Mouse (Mus musculus) ovary, postnatal 36 days (tissue): ENCODE measurements around the gene Atxn2l.
A peak's percentile ranks its signal among the peaks of the same experiment; 100 is the strongest.
"Not testable (repeated sequence)": the region's sequence is repeated elsewhere in the genome, so short reads cannot be mapped to it uniquely, and the experiment has no call there.

Source experiments
- DNase-seq: peaks from one replicate; pipeline ENCODE4 v3.0.0; 2022; ENCODE audit warnings: low spot score, mixed read lengths

The Atxn2l gene

GRCm38 (mm10) chr7:126491005-126491404, 12.2 kb downstream of the Atxn2l start:
- DNase-seq = no peak

- not testable (repeated sequence) for DNase-seq
Measured at GRCm38 (mm10) chr7:126487617-126488385, 15.4 kb downstream of the Atxn2l start.

GRCm38 (mm10) chr7:126487052-126487483, 16.2 kb downstream of the Atxn2l start, which contains the start of gene Tufm:
Gene Tufm, plus strand, starts transcription at chr7:126487361.
- peak; percentile 91 for DNase-seq

GRCm38 (mm10) chr7:126482392-126482871, 20.8 kb downstream of the Atxn2l start:
- peak; percentile 89 for DNase-seq

- DNase-seq = no peak
Measured at GRCm38 (mm10) chr7:126481699-126482098, 21.5 kb downstream of the Atxn2l start.

DNA sequence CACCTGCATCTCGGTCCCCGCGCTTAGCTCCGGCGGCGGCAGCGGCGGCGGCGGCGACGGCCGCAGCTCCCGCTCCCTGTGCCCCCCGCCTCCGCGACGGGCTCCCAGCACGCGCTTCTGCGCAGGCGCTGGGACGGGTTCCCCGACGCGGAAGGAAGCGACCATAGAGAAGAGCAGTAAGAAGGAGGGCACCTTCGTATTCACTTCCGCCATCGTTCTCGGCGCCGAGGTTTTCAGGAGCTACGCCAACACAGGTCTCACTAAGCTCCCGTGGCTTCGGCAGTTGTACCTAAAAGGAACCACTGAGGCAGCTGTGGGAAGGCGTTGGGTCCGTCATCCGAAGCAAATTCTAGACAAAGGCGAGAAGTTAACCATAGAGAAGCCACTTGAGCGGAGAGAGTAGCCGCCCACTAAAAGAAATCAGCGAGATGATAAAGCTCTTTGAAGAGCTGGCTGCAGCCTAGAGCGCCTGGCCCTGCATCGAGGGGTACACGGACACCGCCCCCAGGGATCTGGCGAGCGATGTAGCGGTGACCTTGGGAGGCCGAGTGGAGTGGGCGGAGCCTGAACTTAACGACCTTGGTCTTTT, 28.1 kb downstream of the Atxn2l start, which contains the start of gene Sh2b1:
Gene Sh2b1 (minus strand): TSS at position 432 of the 589 bp plus-strand sequence.
- peak; percentile 89 for DNase-seq

GRCm38 (mm10) chr7:126474486-126474955, 28.7 kb downstream of the Atxn2l start:
- no peak for DNase-seq

- DNase-seq = no peak
Measured at GRCm38 (mm10) chr7:126473470-126474086, 29.7 kb downstream of the Atxn2l start.

DNA sequence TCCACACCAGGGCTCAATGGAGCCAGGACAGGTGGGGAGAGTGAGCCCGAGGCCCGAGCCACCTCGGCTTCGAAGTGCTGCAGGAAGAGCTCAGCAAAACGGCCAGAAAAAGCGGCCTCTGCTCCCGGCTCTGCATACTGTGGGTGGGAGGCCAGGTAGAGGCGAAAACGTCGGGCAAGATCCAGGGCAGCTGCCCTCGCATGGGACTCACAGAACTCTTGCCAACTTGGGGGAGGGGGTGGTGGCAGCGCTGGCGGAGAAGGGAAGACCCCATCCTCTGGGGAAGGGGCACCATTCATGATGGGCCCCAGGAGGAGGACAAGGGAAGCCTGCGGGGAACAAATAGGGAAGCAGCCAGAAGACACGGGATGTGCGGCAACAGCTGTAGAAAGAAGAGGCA, 30.5 kb downstream of the Atxn2l start:
- DNase-seq = no peak

GRCm38 (mm10) chr7:126472306-126472705, 30.9 kb downstream of the Atxn2l start:
- DNase-seq = no peak

DNA sequence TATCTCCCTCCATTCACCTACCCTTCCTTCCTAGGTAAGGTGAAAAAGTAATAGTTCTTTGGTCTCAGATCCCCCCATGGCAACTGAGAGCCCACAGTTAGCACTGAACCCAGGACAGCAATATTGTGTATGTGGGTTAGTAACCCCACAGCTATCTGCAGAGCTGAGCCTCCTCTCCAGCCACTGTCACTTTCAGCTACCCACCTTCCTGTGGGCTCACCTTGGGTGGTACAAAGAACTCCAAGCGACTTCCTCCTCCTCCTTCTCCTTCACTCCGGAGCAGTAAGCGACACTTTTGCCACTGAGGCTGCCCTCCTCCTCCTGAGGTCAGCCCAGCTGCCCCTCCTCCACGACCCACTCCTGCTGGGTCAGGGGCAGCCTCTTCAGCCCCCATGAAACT, 31.4 kb downstream of the Atxn2l start:
- no peak for DNase-seq

DNA sequence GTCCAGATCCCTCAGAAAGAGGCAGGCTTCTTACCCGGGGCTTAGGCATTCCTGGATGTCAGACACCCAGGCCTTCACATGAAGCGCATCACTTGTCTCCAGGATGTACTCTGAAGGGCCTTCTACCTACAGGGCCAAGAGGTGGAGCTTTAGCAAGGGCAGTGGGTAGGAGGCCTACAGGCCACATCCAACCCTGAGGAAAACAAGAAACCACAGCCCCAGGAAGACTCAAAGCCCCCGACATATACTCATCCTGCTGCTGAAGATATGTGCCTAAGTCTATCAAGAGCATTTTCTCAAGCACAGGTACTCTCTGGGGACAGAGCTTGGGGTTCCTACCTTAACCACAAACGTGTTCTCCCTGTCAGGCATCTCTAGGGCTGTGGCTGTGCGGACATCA, 31.9 kb downstream of the Atxn2l start:
- no peak for DNase-seq

- DNase-seq = no peak
Measured at GRCm38 (mm10) chr7:126470077-126470476, 33.2 kb downstream of the Atxn2l start.

DNA sequence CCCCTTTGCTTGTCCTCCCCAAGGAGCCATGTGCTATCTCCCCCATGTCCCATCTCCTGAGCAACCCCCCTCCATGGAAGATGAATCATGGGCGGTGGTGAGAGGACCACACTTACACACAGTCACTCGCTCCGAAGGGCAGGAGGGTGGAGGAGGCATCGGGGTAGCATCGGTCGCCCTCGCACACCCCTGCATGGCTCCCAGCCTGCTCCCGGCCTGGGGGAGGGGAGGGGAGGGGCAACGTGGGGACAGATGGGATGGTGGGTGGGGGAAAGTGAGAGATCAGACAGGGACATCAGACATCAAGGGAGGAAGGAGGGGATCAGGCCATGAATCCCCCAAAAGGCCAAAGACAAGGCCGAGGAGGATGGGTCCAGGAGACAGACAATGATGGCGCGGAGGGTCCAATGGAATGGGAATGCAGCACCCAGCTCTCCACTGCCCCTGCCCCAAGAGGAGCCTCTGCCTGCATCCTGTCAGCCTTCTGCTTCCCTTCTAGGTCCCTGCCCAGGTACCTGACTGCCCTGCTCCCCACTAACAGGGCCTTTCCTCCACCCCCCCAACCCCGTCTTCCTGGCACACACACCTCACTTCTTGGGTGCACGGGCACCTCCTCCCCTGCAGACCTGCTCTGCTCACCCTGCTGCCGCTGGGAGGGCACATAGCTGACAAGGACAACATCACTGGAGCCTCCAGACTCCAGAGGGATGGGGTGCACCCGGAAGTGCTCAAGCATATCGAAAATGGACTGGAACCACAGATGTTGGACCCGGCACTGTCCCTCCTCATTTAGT, 35.2 kb downstream of the Atxn2l start:
- no peak for DNase-seq

DNA sequence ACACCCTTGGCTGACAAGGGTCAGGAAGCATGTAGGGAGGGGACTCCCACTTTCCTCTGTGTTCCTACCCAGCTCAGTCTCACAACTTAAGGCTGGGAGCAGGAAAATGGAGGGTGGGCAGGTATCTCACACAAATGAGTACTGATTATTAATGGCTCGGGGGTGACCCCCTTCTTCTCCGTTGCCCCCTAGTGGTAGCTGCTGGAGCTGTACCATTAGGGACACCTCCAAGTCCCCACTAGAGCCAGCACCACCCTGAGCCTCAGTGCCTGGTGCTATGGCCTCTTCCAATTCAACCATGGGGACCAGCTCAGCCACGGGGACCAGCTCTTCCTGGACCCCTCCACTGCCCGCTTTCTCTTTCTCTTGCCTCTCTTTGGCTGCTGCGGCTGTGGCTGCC, 36.0 kb downstream of the Atxn2l start:
- peak; percentile 42 for DNase-seq

- no peak for DNase-seq
Measured at GRCm38 (mm10) chr7:126466707-126467106, 36.5 kb downstream of the Atxn2l start.

DNA sequence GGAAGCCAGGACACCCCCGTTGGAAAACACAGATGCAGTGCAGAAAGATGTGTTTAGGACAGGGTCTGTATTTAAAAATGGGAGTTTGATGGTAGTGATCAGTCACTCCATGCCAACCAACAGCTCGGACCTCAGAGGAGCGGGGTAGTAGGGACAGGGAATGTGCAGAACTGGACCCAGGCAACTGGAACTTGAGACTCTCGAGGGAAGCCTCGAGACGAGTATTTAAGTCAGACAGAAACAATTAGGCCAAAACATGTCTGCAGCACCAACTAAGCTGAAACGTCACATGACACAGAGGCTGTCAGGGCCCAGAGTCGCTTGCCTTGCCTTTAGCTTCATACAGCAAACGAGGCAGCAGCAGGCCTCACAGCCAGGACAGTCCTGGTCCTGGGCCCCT, 37.1 kb downstream of the Atxn2l start:
- no peak for DNase-seq

- DNase-seq = peak; percentile 37
Measured at GRCm38 (mm10) chr7:126465246-126466030, 37.8 kb downstream of the Atxn2l start.

DNA sequence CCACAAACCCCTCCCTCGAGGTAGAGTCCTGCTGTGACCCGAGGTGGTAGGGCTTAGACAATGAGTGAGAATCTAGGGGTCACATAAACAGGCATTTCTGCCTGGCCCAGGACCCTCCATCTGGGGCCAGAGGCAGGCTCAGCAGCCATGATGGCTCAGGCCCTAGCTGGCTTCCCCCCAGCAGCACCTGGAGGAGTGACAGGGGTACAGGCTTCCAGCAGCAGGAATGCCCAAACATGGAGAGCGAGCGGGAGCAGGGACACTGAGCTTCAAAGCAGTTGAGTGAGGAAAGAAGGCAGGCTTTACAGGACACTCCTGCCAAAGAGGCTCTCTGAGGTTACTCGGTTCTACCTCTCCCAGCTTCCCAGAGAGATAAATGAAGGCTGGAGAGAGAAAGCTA, 38.4 kb downstream of the Atxn2l start:
- DNase-seq = peak; percentile 33

GRCm38 (mm10) chr7:126464121-126464520, 39.1 kb downstream of the Atxn2l start:
- no peak for DNase-seq

- no peak for DNase-seq
Measured at GRCm38 (mm10) chr7:126463547-126463946, 39.7 kb downstream of the Atxn2l start.
